Mouse (Mus musculus) c-Kit-positive CD71-positive TER-119-positive erythroid progenitor cells, embryonic 14.5 days (primary cell): Measurements from ENCODE around the gene 6030468B19Rik.

Experiments
- DNase-seq: peaks from one replicate; pipeline ENCODE4 v3.0.0-alpha.2; 2013; ENCODE audit warnings: low spot score

The 6030468B19Rik gene

GRCm38 (mm10) chr11:117797511-117798159 lies at the start of gene 6030468B19Rik:
TSS of gene 6030468B19Rik (plus strand) at chr11:117797660.
- peak; percentile 90 for DNase-seq

GRCm38 (mm10) chr11:117748628-117749027 lies 48.8 kb upstream of the 6030468B19Rik start:
- no peak for DNase-seq

- DNase-seq = no peak
These were observed 48.0 kb upstream of the 6030468B19Rik start for GRCm38 (mm10) chr11:117749414-117749813.

GRCm38 (mm10) chr11:117751544-117751943 lies 45.9 kb upstream of the 6030468B19Rik start:
- DNase-seq = no peak

- no peak for DNase-seq
These were observed 41.6 kb upstream of the 6030468B19Rik start for GRCm38 (mm10) chr11:117755891-117756290.

- DNase-seq = no peak
These were observed 38.2 kb upstream of the 6030468B19Rik start for GRCm38 (mm10) chr11:117759267-117759666.

GRCm38 (mm10) chr11:117760374-117761119 lies 36.9 kb upstream of the 6030468B19Rik start:
- no peak for DNase-seq

GRCm38 (mm10) chr11:117761801-117762200 lies 35.7 kb upstream of the 6030468B19Rik start:
- DNase-seq = no peak

GRCm38 (mm10) chr11:117762246-117762645 lies 35.2 kb upstream of the 6030468B19Rik start:
- DNase-seq = no peak

- DNase-seq = no peak
These were observed 33.1 kb upstream of the 6030468B19Rik start for GRCm38 (mm10) chr11:117764319-117764718.

GRCm38 (mm10) chr11:117765361-117765760 lies 32.1 kb upstream of the 6030468B19Rik start:
- DNase-seq = no peak

- DNase-seq = no peak
These were observed 31.2 kb upstream of the 6030468B19Rik start for GRCm38 (mm10) chr11:117766275-117766674.

GRCm38 (mm10) chr11:117768725-117769682 lies 28.5 kb upstream of the 6030468B19Rik start:
- DNase-seq = no peak

GRCm38 (mm10) chr11:117769683-117770047 lies 27.8 kb upstream of the 6030468B19Rik start:
- no peak for DNase-seq

GRCm38 (mm10) chr11:117770407-117770806 lies 27.1 kb upstream of the 6030468B19Rik start:
- DNase-seq = no peak

- no peak for DNase-seq
These were observed 25.1 kb upstream of the 6030468B19Rik start for GRCm38 (mm10) chr11:117772352-117772751.

GRCm38 (mm10) chr11:117774925-117775324 lies 22.5 kb upstream of the 6030468B19Rik start:
- no peak for DNase-seq

GRCm38 (mm10) chr11:117775540-117775939 lies 21.9 kb upstream of the 6030468B19Rik start:
- no peak for DNase-seq

GRCm38 (mm10) chr11:117776085-117776792 lies 21.2 kb upstream of the 6030468B19Rik start:
- no peak for DNase-seq

- no peak for DNase-seq
These were observed 20.3 kb upstream of the 6030468B19Rik start for GRCm38 (mm10) chr11:117777111-117777510.

GRCm38 (mm10) chr11:117778031-117778430 lies 19.4 kb upstream of the 6030468B19Rik start:
- DNase-seq = no peak
